Mouse (Mus musculus) heart, adult 2 months (tissue): ENCODE results near the gene Cux2.

Source experiments
- CTCF ChIP-seq: fragments of 200-600 bp; IDR thresholded peaks from 2 replicates; pipeline ENCODE4 v1.8.1; 2022; ENCODE audit warnings: antibody characterized with exemption, mild to moderate bottlenecking, moderate library complexity
- EP300 ChIP-seq: fragments of 200-500 bp; IDR thresholded peaks from 2 replicates; pipeline ENCODE4 v1.6.1; 2011; ENCODE audit warnings: low read depth, low read length, control low read depth; ENCODE audit not compliant: insufficient read depth

DNA sequence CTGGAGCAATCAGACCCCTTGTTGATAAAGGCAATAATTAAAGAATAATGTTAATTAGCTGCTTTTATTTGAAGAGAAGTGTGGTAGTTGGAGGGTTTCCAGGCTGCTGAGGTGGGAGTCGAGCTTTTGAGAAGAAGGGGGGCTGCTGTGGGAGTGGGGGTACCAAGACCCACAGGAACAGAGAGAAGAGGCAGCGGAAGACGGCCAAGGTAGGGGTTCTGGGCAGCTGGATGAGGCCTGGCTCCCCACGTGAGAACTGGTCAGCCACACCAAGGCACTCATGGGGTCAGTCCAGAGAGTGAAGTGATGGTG is 16.8 kb downstream of the Cux2 start:
- TF ChIP-seq CTCF: no peak
- TF ChIP-seq EP300: no peak
